Mouse (Mus musculus): ENCODE results near the gene C2cd2. TPM values are rescaled to one million over a fixed set of nuclear protein-coding genes. Genes with fewer than 3 reads are reported as not detected.
"Not testable (repeated sequence)": the region's sequence is repeated elsewhere in the genome, so short reads cannot be mapped to it uniquely, and the experiment has no call there.

The C2cd2 gene
- 11.7 and 16.1 TPM in 2 replicates for polyA plus RNA-seq (2016; fragmentation: Nextera tagmentation; extraction: Ambion mirVana)

DNA sequence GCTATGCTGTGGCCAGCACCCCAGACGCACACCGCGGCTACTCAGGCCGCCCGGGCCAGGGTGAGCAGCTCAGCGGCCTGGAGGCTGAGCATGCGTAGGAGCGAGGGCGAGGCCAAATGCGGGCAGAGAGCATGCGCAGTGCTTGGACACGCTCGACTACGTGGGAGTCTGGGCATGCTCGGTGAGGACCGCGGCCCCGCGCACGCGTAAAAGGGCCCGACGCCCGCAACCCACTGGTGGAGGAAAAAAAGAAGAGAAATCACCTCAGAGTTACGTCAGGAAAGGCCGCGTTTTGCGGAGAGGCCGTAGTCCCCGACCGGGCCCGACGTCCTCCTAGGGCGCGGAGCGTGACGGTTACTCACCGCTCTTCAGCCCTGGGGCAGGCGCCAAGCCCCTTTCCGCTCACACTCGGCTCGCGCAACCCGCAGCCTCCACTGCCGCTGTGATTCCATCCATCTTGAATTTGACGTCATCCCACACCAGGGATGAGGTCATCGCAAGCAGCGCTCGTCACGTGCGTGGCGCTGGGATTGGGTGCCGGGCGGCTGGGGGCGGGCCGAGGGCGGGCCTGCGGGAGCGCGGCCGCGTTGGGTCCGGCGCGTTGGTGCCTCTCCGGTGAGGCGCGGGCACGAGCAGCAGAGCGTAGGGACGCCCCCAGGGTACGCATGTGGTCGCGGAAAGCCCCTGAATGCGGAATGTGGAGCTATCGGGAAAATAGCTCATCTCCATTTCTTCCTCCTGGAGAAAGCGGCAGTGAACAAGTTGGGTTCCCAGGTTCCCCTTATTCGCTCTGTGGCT, at the start of gene C2cd2, which contains the start of gene Zbtb21:
Gene C2cd2 (minus strand): TSS at position 448 of the 798 bp plus-strand sequence.
Gene Zbtb21 (minus strand): TSS at position 472 of the 798 bp plus-strand sequence.
- no peaks in the 10 kb centered on the region for H3K27me3 ChIP-seq (ENCODE audit: poor library complexity, severe bottlenecking)
- H3K36me3 ChIP-seq (replicated peaks) = 0 out of 2 replicates have a peak, but pooled peaks cover 5% of the 10 kb centered on the region
- peak within 1 kb of the TSS; percentile 96 for H3K27ac ChIP-seq
- H3K4me3 ChIP-seq = peak within 1 kb of the TSS; percentile 91
- WGBS = under 1% methylated on average over 78 of the region's 78 CpGs
- peaks cover 22% of the 10 kb centered on the region for H3K4me1 ChIP-seq
- DNase-seq (ENCODE audit: extremely low spot score, low spot score) = peak; percentile 94
- no peaks in the 10 kb centered on the region for H3K9me3 ChIP-seq

GRCm38 (mm10) chr16:97997383-97997731, 35.0 kb upstream of the C2cd2 start:
- Histone ChIP-seq H3K9me3 (peaks cover 31% of the 10 kb centered on the region), H3K27ac (peak overlapping the region; percentile 81), H3K4me3 (peak overlapping the region; percentile 62), H3K36me3 (replicated peaks) (peaks cover 35% of the 10 kb centered on the region), H3K4me1 (peaks cover 17% of the 10 kb centered on the region)
- WGBS = 1% methylated on average over 8 of the region's 8 CpGs
- not testable (repeated sequence) for H3K27me3 ChIP-seq (ENCODE audit: poor library complexity, severe bottlenecking); DNase-seq (ENCODE audit: extremely low spot score, low spot score)

- Histone ChIP-seq H3K36me3 (replicated peaks) (peaks cover 29% of the 10 kb centered on the region), H3K9me3 (peaks cover 26% of the 10 kb centered on the region), H3K27me3 (ENCODE audit: poor library complexity, severe bottlenecking) (no peaks in the 10 kb centered on the region), H3K4me1 (peaks cover 17% of the 10 kb centered on the region), H3K27ac (peak within 1 kb of the TSS; percentile 81), H3K4me3 (peak within 1 kb of the TSS; percentile 62)
- DNase-seq (ENCODE audit: extremely low spot score, low spot score) = peak; percentile 89
- 2% methylated on average over 22 of the region's 22 CpGs for WGBS
These were observed 34.4 kb upstream of the C2cd2 start, which contains the start of gene B230307C23Rik for GRCm38 (mm10) chr16:97996616-97997382. TSS of gene B230307C23Rik (plus strand) at chr16:97997315.

GRCm38 (mm10) chr16:97995849-97996615, 33.6 kb upstream of the C2cd2 start:
- H3K4me1 ChIP-seq = peaks cover 17% of the 10 kb centered on the region
- H3K9me3 ChIP-seq = peaks cover 20% of the 10 kb centered on the region
- WGBS = 25% methylated on average over 1 of the region's 1 CpGs
- peak overlapping the region; percentile 81 for H3K27ac ChIP-seq
- peak overlapping the region; percentile 62 for H3K4me3 ChIP-seq
- no peaks in the 10 kb centered on the region for H3K27me3 ChIP-seq (ENCODE audit: poor library complexity, severe bottlenecking)
- H3K36me3 ChIP-seq (replicated peaks) = peaks cover 26% of the 10 kb centered on the region
- DNase-seq (ENCODE audit: extremely low spot score, low spot score) = no peak

- not testable (repeated sequence) for DNase-seq (ENCODE audit: extremely low spot score, low spot score); H3K4me3 ChIP-seq; H3K4me1 ChIP-seq; H3K27ac ChIP-seq; H3K9me3 ChIP-seq; H3K27me3 ChIP-seq (ENCODE audit: poor library complexity, severe bottlenecking); H3K36me3 ChIP-seq (replicated peaks)
- 84% methylated on average over 3 of the region's 3 CpGs for WGBS
These were observed 30.1 kb upstream of the C2cd2 start for GRCm38 (mm10) chr16:97992477-97992876.

- H3K4me3 ChIP-seq = no peak overlapping the region
- no peak for DNase-seq (ENCODE audit: extremely low spot score, low spot score)
- H3K27ac ChIP-seq = no peak overlapping the region
- no peaks in the 10 kb centered on the region for H3K27me3 ChIP-seq (ENCODE audit: poor library complexity, severe bottlenecking)
- 81% methylated on average over 2 of the region's 2 CpGs for WGBS
- H3K9me3 ChIP-seq = no peaks in the 10 kb centered on the region; the same call in 1 of the 2 replicates
- H3K36me3 ChIP-seq (replicated peaks) = no peaks in the 10 kb centered on the region
- H3K4me1 ChIP-seq = peaks cover 7% of the 10 kb centered on the region
These were observed 29.1 kb upstream of the C2cd2 start for GRCm38 (mm10) chr16:97991517-97991916.

GRCm38 (mm10) chr16:97984589-97984988, 22.2 kb upstream of the C2cd2 start:
- DNase-seq (ENCODE audit: extremely low spot score, low spot score) = no peak
- H3K4me1 ChIP-seq = peaks cover 4% of the 10 kb centered on the region; the same call in 1 of the 2 replicates
- no peak overlapping the region for H3K4me3 ChIP-seq
- H3K27ac ChIP-seq = no peak overlapping the region
- WGBS = 57% methylated on average over 5 of the region's 5 CpGs
- H3K9me3 ChIP-seq = no peaks in the 10 kb centered on the region; the same call in 1 of the 2 replicates
- H3K36me3 ChIP-seq (replicated peaks) = no peaks in the 10 kb centered on the region
- no peaks in the 10 kb centered on the region for H3K27me3 ChIP-seq (ENCODE audit: poor library complexity, severe bottlenecking)

- DNase-seq (ENCODE audit: extremely low spot score, low spot score) = no peak
- peaks cover 4% of the 10 kb centered on the region; the same call in 1 of the 2 replicates for H3K4me1 ChIP-seq
- H3K27ac ChIP-seq = no peak overlapping the region
- H3K9me3 ChIP-seq = no peaks in the 10 kb centered on the region
- no peak overlapping the region for H3K4me3 ChIP-seq
- WGBS = 92% methylated on average over 1 of the region's 1 CpGs
- no peaks in the 10 kb centered on the region for H3K36me3 ChIP-seq (replicated peaks)
- H3K27me3 ChIP-seq (ENCODE audit: poor library complexity, severe bottlenecking) = no peaks in the 10 kb centered on the region
These were observed 19.0 kb upstream of the C2cd2 start for GRCm38 (mm10) chr16:97981362-97981761.

DNA sequence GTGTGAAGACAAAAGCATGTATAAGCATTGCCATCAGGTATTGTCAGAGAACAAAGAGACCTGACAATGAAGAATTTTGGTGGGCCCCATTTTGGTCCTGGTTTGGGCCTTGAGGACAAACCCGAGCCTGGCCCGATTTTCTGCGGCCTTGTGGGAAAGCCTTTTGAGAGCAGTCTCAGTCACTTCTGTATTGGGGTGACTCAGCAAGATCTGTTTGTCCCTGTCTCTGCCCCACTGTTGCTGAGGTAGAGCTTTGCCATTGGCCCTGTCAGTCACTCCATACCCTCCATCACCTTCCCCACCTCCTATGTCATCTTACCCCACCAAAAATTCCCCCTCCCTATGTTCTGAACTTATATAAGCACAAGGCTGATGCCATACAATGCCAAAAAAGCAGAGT, 15.3 kb upstream of the C2cd2 start:
- Histone ChIP-seq H3K9me3 (no peaks in the 10 kb centered on the region), H3K4me1 (no peaks in the 10 kb centered on the region), H3K27me3 (ENCODE audit: poor library complexity, severe bottlenecking) (no peaks in the 10 kb centered on the region), H3K27ac (no peak overlapping the region), H3K4me3 (no peak overlapping the region), H3K36me3 (replicated peaks) (no peaks in the 10 kb centered on the region)
- DNase-seq (ENCODE audit: extremely low spot score, low spot score) = no peak
- 91% methylated on average over 3 of the region's 3 CpGs for WGBS

GRCm38 (mm10) chr16:97977277-97977676, 14.9 kb upstream of the C2cd2 start:
- no peak overlapping the region for H3K27ac ChIP-seq
- H3K4me3 ChIP-seq = no peak overlapping the region
- H3K36me3 ChIP-seq (replicated peaks) = no peaks in the 10 kb centered on the region
- WGBS = 77% methylated on average over 1 of the region's 1 CpGs
- no peaks in the 10 kb centered on the region for H3K9me3 ChIP-seq
- H3K4me1 ChIP-seq = no peaks in the 10 kb centered on the region
- no peak for DNase-seq (ENCODE audit: extremely low spot score, low spot score)
- H3K27me3 ChIP-seq (ENCODE audit: poor library complexity, severe bottlenecking) = no peaks in the 10 kb centered on the region

- Histone ChIP-seq H3K4me1 (peaks cover 22% of the 10 kb centered on the region), H3K4me3 (no peak overlapping the region), H3K27me3 (ENCODE audit: poor library complexity, severe bottlenecking) (no peaks in the 10 kb centered on the region), H3K27ac (no peak overlapping the region), H3K36me3 (replicated peaks) (no peaks in the 10 kb centered on the region), H3K9me3 (0 out of 2 replicates have a peak, but pooled peaks cover 3% of the 10 kb centered on the region)
- WGBS = 86% methylated on average over 3 of the region's 3 CpGs
- no peak for DNase-seq (ENCODE audit: extremely low spot score, low spot score)
These were observed 1.6 kb upstream of the C2cd2 start for GRCm38 (mm10) chr16:97963956-97964540.
